Mouse (Mus musculus) MEL (cell line): Measurements from ENCODE around the gene Ctnnd2. TPM values are rescaled to one million over a fixed set of nuclear protein-coding genes. Genes with fewer than 3 reads are reported as not detected.

Experiments used
- DNase-seq: peaks from one replicate; pipeline ENCODE4 v3.0.0; 2011; ENCODE audit warnings: low read depth, low spot score
- H3K27ac ChIP-seq: 2 replicates; pipeline ENCODE4 v1.5.1; 2012; ENCODE audit warnings: low read depth, mild to moderate bottlenecking, control low read depth, low read length, moderate library complexity; ENCODE audit not compliant: control insufficient read depth
- H3K27me3 ChIP-seq, 2 experiments: fragments of 150-350 bp in 1 of 2; sonication (generic) in 1 of 2; 2 replicates each; pipeline ENCODE4 v1.6.1; 2012; ENCODE audit warnings: low read length in 2 of 2, mild to moderate bottlenecking in 2 of 2, improper control_type of control experiment in 1 of 2, moderate library complexity in 1 of 2; ENCODE audit not compliant: insufficient read depth in 2 of 2, control insufficient read depth in 1 of 2
- H3K36me3 ChIP-seq, 2 experiments: 2 replicates each; pipeline ENCODE4 v1.6.1; 2012 to 2014; ENCODE audit warnings: low read length in 2 of 2, improper control_type of control experiment in 1 of 2, inconsistent platforms in 1 of 2, mild to moderate bottlenecking in 1 of 2; ENCODE audit not compliant: insufficient read depth in 2 of 2, control insufficient read depth in 1 of 2
- H3K4me1 ChIP-seq, 2 experiments: fragments of 150-350 bp in 1 of 2; sonication (generic) in 1 of 2; 2 replicates each; pipeline ENCODE4 v1.6.1; 2012; ENCODE audit warnings: low read length in 2 of 2, improper control_type of control experiment in 1 of 2, mild to moderate bottlenecking in 1 of 2; ENCODE audit not compliant: insufficient read depth in 2 of 2, control insufficient read depth in 1 of 2
- H3K4me3 ChIP-seq, 2 experiments: fragments of 150-350 bp in 1 of 2; sonication (generic) in 1 of 2; 2 replicates each; pipeline ENCODE4 v1.5.1; 2012; ENCODE audit warnings: low read depth in 2 of 2, low read length in 2 of 2, mild to moderate bottlenecking in 2 of 2, moderate library complexity in 2 of 2, control low read depth in 1 of 2, improper control_type of control experiment in 1 of 2; ENCODE audit not compliant: control insufficient read depth in 1 of 2, insufficient read depth in 1 of 2
- H3K79me2 ChIP-seq: 2 replicates; pipeline ENCODE4 v1.6.1; 2012; ENCODE audit warnings: mild to moderate bottlenecking, low read length, moderate library complexity; ENCODE audit not compliant: control insufficient read depth, poor library complexity, insufficient read depth
- H3K9ac ChIP-seq: 2 replicates; pipeline ENCODE4 v1.6.1; 2012; ENCODE audit warnings: low read depth, mild to moderate bottlenecking, control low read depth, low read length, moderate library complexity; ENCODE audit not compliant: control insufficient read depth, poor library complexity, severe bottlenecking
- H3K9me3 ChIP-seq: fragments of 150-350 bp; sonication (generic); replicated peaks from 2 replicates; pipeline ENCODE4 v1.6.1; 2012; ENCODE audit warnings: mild to moderate bottlenecking, low read length, improper control_type of control experiment, moderate library complexity; ENCODE audit not compliant: insufficient read depth
- BHLHE40 ChIP-seq: IDR thresholded peaks from 2 replicates; pipeline ENCODE4 v1.6.1; 2012; ENCODE audit warnings: low read depth, mild to moderate bottlenecking, inconsistent platforms, low read length, improper control_type of control experiment, borderline replicate concordance
- CHD1 ChIP-seq: IDR thresholded peaks from 2 replicates; pipeline ENCODE4 v1.6.1; 2012; ENCODE audit warnings: low read depth, mild to moderate bottlenecking, inconsistent platforms, low read length, improper control_type of control experiment
- ELF1 ChIP-seq: IDR thresholded peaks from 2 replicates; pipeline ENCODE4 v1.6.1; 2014; ENCODE audit warnings: low read depth, mild to moderate bottlenecking, inconsistent platforms, low read length, improper control_type of control experiment, moderate library complexity
- ETS1 ChIP-seq: IDR thresholded peaks from 2 replicates; pipeline ENCODE4 v1.6.1; 2012; ENCODE audit warnings: low read depth, mild to moderate bottlenecking, inconsistent platforms, low read length, improper control_type of control experiment, moderate library complexity
- GATA1 ChIP-seq: IDR thresholded peaks from 2 replicates; pipeline ENCODE4 v1.6.1; 2011; ENCODE audit warnings: low read depth, low read length, improper control_type of control experiment
- HCFC1 ChIP-seq: IDR thresholded peaks from 2 replicates; pipeline ENCODE4 v1.6.1; 2012; ENCODE audit warnings: low read depth, mild to moderate bottlenecking, inconsistent platforms, low read length, improper control_type of control experiment, moderate library complexity
- JUND ChIP-seq: IDR thresholded peaks from 2 replicates; pipeline ENCODE4 v1.6.1; 2011; ENCODE audit warnings: low read depth, mild to moderate bottlenecking, improper control_type of control experiment, low read length
- KAT2A ChIP-seq: conservative IDR thresholded peaks from 2 replicates; pipeline ENCODE4 v1.6.1; 2012; ENCODE audit warnings: low read depth, low read length, improper control_type of control experiment, inconsistent platforms
- MAFK ChIP-seq: IDR thresholded peaks from 2 replicates; pipeline ENCODE4 v1.6.1; 2011; ENCODE audit warnings: low read depth, mild to moderate bottlenecking, low read length, improper control_type of control experiment, borderline replicate concordance
- MXI1 ChIP-seq: IDR thresholded peaks from 2 replicates; pipeline ENCODE4 v1.6.1; 2011; ENCODE audit warnings: mild to moderate bottlenecking, low read depth, low read length, improper control_type of control experiment
- NRF1 ChIP-seq: IDR thresholded peaks from 2 replicates; pipeline ENCODE4 v1.6.1; 2014; ENCODE audit warnings: low read depth, mild to moderate bottlenecking, inconsistent platforms, low read length, improper control_type of control experiment, moderate library complexity; ENCODE audit not compliant: poor library complexity, insufficient read depth, severe bottlenecking
- RAD21 ChIP-seq: IDR thresholded peaks from 2 replicates; pipeline ENCODE4 v1.6.1; 2011; ENCODE audit warnings: mild to moderate bottlenecking, low read depth, low read length, improper control_type of control experiment
- RCOR1 ChIP-seq: IDR thresholded peaks from 2 replicates; pipeline ENCODE4 v1.6.1; 2012; ENCODE audit warnings: low read depth, mild to moderate bottlenecking, inconsistent platforms, low read length, improper control_type of control experiment
- TAL1 ChIP-seq: IDR thresholded peaks from 2 replicates; pipeline ENCODE4 v1.6.1; 2012; ENCODE audit warnings: mild to moderate bottlenecking, inconsistent platforms, low read length, moderate library complexity, mixed read lengths
- TBP ChIP-seq: IDR thresholded peaks from 2 replicates; pipeline ENCODE4 v1.8.0; 2011; ENCODE audit warnings: low read depth, low read length, improper control_type of control experiment
- USF2 ChIP-seq, 2 experiments: IDR thresholded peaks; 2 replicates each; pipeline ENCODE4 v1.6.1; 2011 to 2012; ENCODE audit warnings: improper control_type of control experiment in 2 of 2, low read length in 2 of 2, borderline replicate concordance in 1 of 2, inconsistent platforms in 1 of 2, low read depth in 1 of 2, mild to moderate bottlenecking in 1 of 2; ENCODE audit not compliant: insufficient read depth in 1 of 2
- ZC3H11A ChIP-seq: IDR thresholded peaks from 2 replicates; pipeline ENCODE4 v1.6.1; 2012; ENCODE audit warnings: low read depth, mild to moderate bottlenecking, inconsistent platforms, low read length, improper control_type of control experiment
- ZMIZ1 ChIP-seq: IDR thresholded peaks from 2 replicates; pipeline ENCODE4 v1.6.1; 2012; ENCODE audit warnings: low read depth, mild to moderate bottlenecking, inconsistent platforms, low read length, improper control_type of control experiment, moderate library complexity
- ZNF384 ChIP-seq: IDR thresholded peaks from 2 replicates; pipeline ENCODE4 v1.6.1; 2012; ENCODE audit warnings: low read depth, mild to moderate bottlenecking, inconsistent platforms, low read length, improper control_type of control experiment
- polyA plus RNA-seq, 2 experiments: library from polyadenylated mRNA; stranded (reverse) in 1 of 2; unstranded in 1 of 2; fragments of >175 nt in 1 of 2; fragments of >200 nt in 1 of 2; gene quantifications; 2 replicates each; pipeline versions ENCODE4 v1.2.1 to v1.2.4; 2012; ENCODE audit warnings: low replicate concordance in 2 of 2, low read depth in 1 of 2; ENCODE audit not compliant: insufficient read length in 2 of 2, insufficient read depth in 1 of 2, missing spikeins in 1 of 2
- total RNA-seq: library from RNA; depleted of rRNA; stranded (reverse); fragments of 300-350 nt; gene quantifications from 2 replicates; pipeline ENCODE4 v1.2.3, GENCODE M21; 2012

Ctnnd2 gene
- total and polyA plus RNA-seq, 3 experiments, result 0.03 TPM; not detected in 2

DNA sequence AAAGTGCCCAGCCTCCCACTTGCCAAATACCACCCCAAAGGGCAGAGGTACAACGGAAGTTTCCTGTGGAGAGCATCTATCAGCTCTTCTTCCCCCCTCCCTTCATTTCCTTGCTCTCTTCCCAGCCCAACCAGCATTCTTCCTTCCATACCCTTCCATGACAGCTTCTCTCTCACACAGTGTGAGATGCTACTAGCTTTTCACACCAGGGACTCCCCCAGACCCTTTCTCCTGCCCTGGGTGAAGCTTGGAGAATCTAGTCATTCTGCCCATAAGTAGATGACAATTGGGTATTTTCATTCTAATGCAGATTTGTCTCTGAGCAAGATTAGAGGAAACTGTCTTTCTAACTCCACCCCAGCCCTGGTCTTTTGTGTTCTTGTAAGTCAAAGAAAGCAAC is 473.3 kb downstream of the Ctnnd2 start:
- no peak for TF ChIP-seq USF2 (IDR thresholded peaks at IDR 0.05; ENCODE audit: borderline replicate concordance in 1 of 2, insufficient read depth in 1 of 2, low read depth in 1 of 2, low read length in 2 of 2)
- TF ChIP-seq TBP, result no peak
- no peak for TF ChIP-seq RAD21
- TF ChIP-seq NRF1, result no peak
- no peak for TF ChIP-seq RCOR1
- TF ChIP-seq MXI1, result no peak
- no peak for TF ChIP-seq KAT2A
- no peak for TF ChIP-seq ZMIZ1
- TF ChIP-seq HCFC1, result no peak
- TF ChIP-seq BHLHE40, result no peak
- TF ChIP-seq GATA1, result no peak
- Histone ChIP-seq H3K27ac (no peak overlapping the region), H3K36me3 (no peaks in the 10 kb centered on the region), H3K4me3 (no peak overlapping the region), H3K27me3 (no peaks in the 10 kb centered on the region), H3K9me3 (no peaks in the 10 kb centered on the region), H3K4me1 (no peaks in the 10 kb centered on the region), H3K9ac (no peak overlapping the region), H3K79me2 (no peaks in the 10 kb centered on the region)
- no peak for DNase-seq

DNA sequence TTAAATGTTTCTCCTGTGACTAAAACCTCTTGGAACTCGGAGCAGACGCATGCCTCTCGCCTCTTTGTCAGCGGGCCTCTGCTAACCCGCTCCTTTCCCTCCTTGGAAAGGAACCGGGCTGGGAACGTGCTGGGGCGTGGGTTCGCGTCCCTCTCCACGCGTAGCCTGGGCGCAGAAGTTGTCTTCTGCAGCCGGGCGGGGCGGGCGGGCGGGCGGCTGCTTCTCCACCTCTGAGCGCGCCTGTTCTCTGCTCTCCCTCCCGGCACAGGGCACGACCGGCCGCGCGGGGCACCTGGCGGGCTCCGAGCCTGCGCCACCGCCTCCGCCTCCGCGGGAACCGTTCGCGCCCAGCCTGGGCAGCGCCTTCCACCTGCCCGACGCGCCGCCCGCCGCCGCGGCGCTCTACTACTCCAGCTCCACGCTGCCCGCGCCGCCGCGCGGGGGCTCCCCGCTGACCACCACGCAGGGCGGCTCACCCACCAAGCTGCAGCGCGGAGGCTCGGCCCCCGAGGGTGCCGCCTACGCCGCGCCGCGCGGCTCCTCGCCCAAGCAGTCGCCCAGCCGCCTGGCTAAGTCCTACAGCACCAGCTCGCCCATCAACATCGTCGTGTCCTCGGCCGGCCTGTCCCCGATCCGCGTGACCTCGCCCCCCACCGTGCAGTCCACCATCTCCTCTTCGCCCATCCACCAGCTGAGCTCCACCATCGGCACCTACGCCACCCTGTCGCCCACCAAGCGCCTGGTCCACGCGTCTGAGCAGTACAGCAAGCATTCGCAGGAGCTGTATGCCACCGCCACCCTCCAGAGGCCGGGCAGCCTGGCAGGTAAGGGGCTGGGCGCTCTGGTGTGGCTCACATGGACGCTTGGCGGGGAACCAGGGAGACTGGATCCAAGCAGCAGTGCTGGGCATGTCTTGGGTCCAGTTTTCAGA is 474.4 kb downstream of the Ctnnd2 start:
- H3K9me3 ChIP-seq, result no peaks in the 10 kb centered on the region
- H3K36me3 ChIP-seq, result no peaks in the 10 kb centered on the region
- no peaks in the 10 kb centered on the region for H3K4me1 ChIP-seq
- H3K79me2 ChIP-seq, result no peaks in the 10 kb centered on the region
- H3K27me3 ChIP-seq, result no peaks in the 10 kb centered on the region
- TF ChIP-seq ELF1 (no peak), BHLHE40 (no peak), ZC3H11A (no peak), TBP (no peak), ZNF384 (no peak), CHD1 (no peak), ZMIZ1 (no peak), ETS1 (no peak), JUND (no peak), TAL1 (no peak), MAFK (no peak)
- H3K9ac ChIP-seq, result no peak overlapping the region
- H3K27ac ChIP-seq, result no peak overlapping the region
- no peak overlapping the region for H3K4me3 ChIP-seq
- no peak for DNase-seq
